Mouse (Mus musculus) limb, embryonic 12.5 days (tissue): ENCODE measurements around the gene Nr1h2. TPM values are rescaled to one million over a fixed set of nuclear protein-coding genes. Genes with fewer than 3 reads are reported as not detected.

Experiments used
- ATAC-seq: fragments of 200-750 bp; cut with Nextera tagmentation; 2 replicates; pipeline ENCODE4 v1.8.0; 2017; ENCODE audit warnings: low read depth, moderate TSS enrichment; ENCODE audit not compliant: insufficient number of reproducible peaks, insufficient read depth, low FRiP score, low TSS enrichment
- H3K27ac ChIP-seq: fragments of 300-500 bp; sonication (generic); 2 replicates; pipeline ENCODE4 v1.5.1; 2016; ENCODE audit warnings: mild to moderate bottlenecking, moderate library complexity
- H3K27me3 ChIP-seq: fragments of 300-500 bp; sonication (generic); 2 replicates; pipeline ENCODE4 v1.6.1; 2016; ENCODE audit warnings: mild to moderate bottlenecking, moderate library complexity
- H3K36me3 ChIP-seq: fragments of 300-500 bp; sonication (generic); 2 replicates; pipeline ENCODE4 v1.6.1; 2016; ENCODE audit warnings: mild to moderate bottlenecking, moderate library complexity
- H3K4me1 ChIP-seq: fragments of 300-500 bp; sonication (generic); replicated peaks from 2 replicates; pipeline ENCODE4 v1.6.1; 2016
- H3K4me2 ChIP-seq: fragments of 300-500 bp; sonication (generic); 2 replicates; pipeline ENCODE4 v1.6.1; 2016; ENCODE audit warnings: mild to moderate bottlenecking, moderate library complexity
- H3K4me3 ChIP-seq: fragments of 300-500 bp; sonication (generic); replicated peaks from 2 replicates; pipeline ENCODE4 v1.5.1; 2016; ENCODE audit warnings: mild to moderate bottlenecking
- H3K9ac ChIP-seq: fragments of 300-500 bp; sonication (generic); replicated peaks from 2 replicates; pipeline ENCODE4 v1.6.1; 2016; ENCODE audit warnings: mild to moderate bottlenecking, moderate library complexity
- H3K9me3 ChIP-seq: fragments of 300-500 bp; sonication (generic); 2 replicates; pipeline ENCODE4 v1.6.1; 2016; ENCODE audit warnings: mild to moderate bottlenecking, moderate library complexity
- WGBS: fragments of 180-500 bp; shearing (Covaris S2); methylation state at CpG from one replicate; pipeline ENCODE4 v1.1.7; 2016; 5-methylcytosine and 5-hydroxymethylcytosine counted together
- polyA plus RNA-seq: library from polyadenylated mRNA; unstranded; fragments of >200 nt; fragmentation: Nextera tagmentation; extraction: Ambion mirVana; gene quantifications from 2 replicates; pipeline ENCODE4 v1.2.1, GENCODE M21; 2016

The Nr1h2 gene
- polyA plus RNA-seq, 1 experiment from 2014 or later: 70.7 TPM

- Histone ChIP-seq H3K9ac (no peak overlapping the region), H3K9me3 (peaks cover 8% of the 10 kb centered on the region; the same call in 1 of the 2 replicates), H3K4me3 (no peak overlapping the region), H3K27ac (no peak overlapping the region), H3K27me3 (no peaks in the 10 kb centered on the region), H3K36me3 (peaks cover 42% of the 10 kb centered on the region), H3K4me2 (no peak overlapping the region), H3K4me1 (peaks cover 22% of the 10 kb centered on the region)
- ATAC-seq: no peak
- 93% methylated on average over 23 of the region's 23 CpGs for WGBS
Measured at GRCm38 (mm10) chr7:44549621-44550408, 3.9 kb downstream of the Nr1h2 start.

DNA sequence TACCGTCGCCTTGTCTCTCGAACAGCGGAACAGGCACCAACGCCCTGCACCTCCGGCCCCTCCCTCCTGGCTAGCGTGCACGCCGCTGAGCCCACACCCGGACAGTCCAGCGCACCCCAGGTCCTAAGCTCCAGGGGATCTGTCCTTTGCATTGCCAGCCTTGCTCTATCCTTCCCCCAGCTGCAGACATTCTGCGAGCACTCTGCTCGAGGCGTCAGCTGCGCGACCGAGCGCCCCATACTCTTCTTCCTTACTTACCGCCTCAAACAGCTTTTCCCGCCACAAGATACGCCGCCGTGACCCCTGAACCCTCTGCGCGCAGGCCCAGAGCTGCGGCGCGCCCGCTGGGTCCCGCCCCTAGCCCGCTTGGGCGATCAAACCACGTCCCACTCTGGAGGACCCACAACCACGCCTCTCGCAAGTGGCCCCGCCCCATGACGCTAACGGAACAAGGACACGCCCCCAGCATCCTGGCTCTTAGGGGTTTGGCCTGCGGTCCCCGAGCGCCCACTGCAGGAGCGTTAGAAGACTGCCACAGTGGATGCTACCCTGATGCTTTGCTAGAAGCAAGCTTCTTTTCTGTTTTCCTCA lies 5.2 kb downstream of the Nr1h2 start, which contains the start of gene Pold1:
Gene Pold1 (minus strand): TSS at position 353 of the 591 bp plus-strand sequence.
- peaks cover 42% of the 10 kb centered on the region for H3K36me3 ChIP-seq
- ATAC-seq: peak; percentile 91

GRCm38 (mm10) chr7:44547725-44548124 lies 6.0 kb downstream of the Nr1h2 start:
- 24% methylated on average over 5 of the region's 5 CpGs for WGBS
- no peaks in the 10 kb centered on the region for H3K27me3 ChIP-seq
- H3K4me3 ChIP-seq: peak overlapping the region; percentile 68
- H3K27ac ChIP-seq: no peak overlapping the region
- no peak for ATAC-seq
- peaks cover 17% of the 10 kb centered on the region for H3K4me1 ChIP-seq
- H3K9me3 ChIP-seq: peaks cover 8% of the 10 kb centered on the region; the same call in 1 of the 2 replicates
- H3K36me3 ChIP-seq: peaks cover 48% of the 10 kb centered on the region
- H3K4me2 ChIP-seq: peak overlapping the region; percentile 76
- H3K9ac ChIP-seq: peak overlapping the region; percentile 68

More for the DNA sequence above, 5.2 kb downstream of the Nr1h2 start, which contains the start of gene Pold1:
- Histone ChIP-seq H3K9me3 (peaks cover 8% of the 10 kb centered on the region; the same call in 1 of the 2 replicates), H3K27me3 (no peaks in the 10 kb centered on the region), H3K4me2 (peak within 1 kb of the TSS; percentile 76), H3K27ac (peak within 1 kb of the TSS; percentile 82), H3K4me1 (peaks cover 22% of the 10 kb centered on the region), H3K4me3 (peak within 1 kb of the TSS; percentile 68), H3K9ac (peak within 1 kb of the TSS; percentile 68)
- 0% methylated on average over 43 of the region's 43 CpGs for WGBS

- Histone ChIP-seq H3K4me1 (peaks cover 13% of the 10 kb centered on the region), H3K9ac (peak overlapping the region; percentile 68), H3K4me2 (peak overlapping the region; percentile 76), H3K27ac (no peak overlapping the region), H3K36me3 (peaks cover 50% of the 10 kb centered on the region), H3K4me3 (peak overlapping the region; percentile 68), H3K27me3 (no peaks in the 10 kb centered on the region), H3K9me3 (peaks cover 8% of the 10 kb centered on the region; the same call in 1 of the 2 replicates)
- WGBS: 96% methylated on average over 13 of the region's 13 CpGs
- ATAC-seq: no peak
Measured at GRCm38 (mm10) chr7:44547041-44547440, 6.7 kb downstream of the Nr1h2 start.

DNA sequence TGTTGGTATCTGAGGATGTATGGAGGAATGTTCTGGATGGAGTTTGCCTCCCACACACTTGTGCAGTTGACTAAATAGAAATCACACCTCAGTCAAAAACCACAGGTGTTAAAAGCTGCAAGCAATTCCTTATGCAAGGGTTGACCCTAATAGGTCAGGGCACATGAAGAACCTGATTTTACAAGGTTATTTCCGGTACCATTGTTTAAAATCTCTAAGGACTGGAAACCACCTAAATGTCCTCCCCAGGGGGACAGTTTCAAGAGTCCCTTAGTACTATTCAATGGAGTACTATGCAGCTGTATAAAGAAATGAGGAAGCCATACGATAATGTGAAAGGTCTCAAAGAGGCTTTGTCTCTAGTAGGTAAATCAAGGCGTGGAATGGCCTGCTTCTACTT lies 7.5 kb downstream of the Nr1h2 start:
- Histone ChIP-seq H3K27ac (no peak overlapping the region), H3K4me3 (no peak overlapping the region), H3K36me3 (peaks cover 50% of the 10 kb centered on the region), H3K27me3 (no peaks in the 10 kb centered on the region), H3K9ac (no peak overlapping the region), H3K9me3 (peaks cover 8% of the 10 kb centered on the region; the same call in 1 of the 2 replicates), H3K4me2 (no peak overlapping the region), H3K4me1 (peaks cover 13% of the 10 kb centered on the region)
- no peak for ATAC-seq
- 95% methylated on average over 3 of the region's 3 CpGs for WGBS

DNA sequence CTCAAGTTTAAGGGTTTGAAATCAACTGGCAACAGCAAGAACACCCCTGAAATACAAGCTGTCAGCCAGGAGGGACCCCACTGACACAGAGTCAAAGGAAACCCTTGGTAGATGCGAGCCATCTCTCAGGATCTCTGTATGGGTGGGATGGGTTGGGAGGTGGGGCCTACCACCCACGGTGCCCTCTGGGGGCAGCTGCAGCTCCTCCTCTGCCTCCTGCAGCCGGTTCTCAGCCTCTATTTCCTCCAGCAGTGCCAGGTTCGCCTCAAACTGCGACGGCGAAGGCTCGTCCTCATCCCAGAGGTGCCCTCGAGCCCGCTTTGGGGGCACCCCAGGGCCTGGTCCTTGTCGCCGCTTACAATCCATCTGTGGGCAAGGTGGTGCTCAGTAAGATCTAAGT lies 10.7 kb downstream of the Nr1h2 start:
- H3K27ac ChIP-seq: no peak overlapping the region
- no peaks in the 10 kb centered on the region for H3K27me3 ChIP-seq
- H3K36me3 ChIP-seq: peaks cover 63% of the 10 kb centered on the region
- no peak for ATAC-seq
- peaks cover 8% of the 10 kb centered on the region; the same call in 1 of the 2 replicates for H3K9me3 ChIP-seq
- WGBS: 82% methylated on average over 12 of the region's 12 CpGs
- no peak overlapping the region for H3K4me2 ChIP-seq
- H3K4me1 ChIP-seq: peaks cover 12% of the 10 kb centered on the region
- H3K9ac ChIP-seq: 0 out of 2 replicates have a peak overlapping the region, but pooled peaks have one; percentile 18
- H3K4me3 ChIP-seq: no peak overlapping the region

DNA sequence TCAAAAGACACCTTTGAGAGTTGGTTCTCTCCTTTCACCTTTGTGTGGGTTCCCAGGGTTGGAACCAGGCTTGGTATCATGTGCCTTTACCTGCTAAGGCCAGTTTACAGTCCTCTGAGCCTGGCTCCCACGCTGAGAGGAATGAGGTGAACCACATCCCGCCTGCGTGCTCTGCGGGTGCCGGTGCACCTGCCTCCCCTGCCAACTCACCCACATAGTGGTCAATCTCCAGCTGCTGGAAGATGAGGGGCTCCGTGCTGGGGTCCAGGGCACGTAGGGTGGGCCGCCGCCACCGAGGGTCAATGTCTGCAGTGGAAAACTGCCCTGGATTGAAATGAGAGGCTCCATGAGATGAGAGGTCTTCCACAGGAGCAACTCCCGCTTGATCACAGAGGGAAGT lies 11.2 kb downstream of the Nr1h2 start:
- 95% methylated on average over 11 of the region's 11 CpGs for WGBS
- peaks cover 68% of the 10 kb centered on the region for H3K36me3 ChIP-seq
- no peak overlapping the region for H3K9ac ChIP-seq
- no peak overlapping the region for H3K4me3 ChIP-seq
- no peak for ATAC-seq
- no peak overlapping the region for H3K27ac ChIP-seq
- peaks cover 7% of the 10 kb centered on the region for H3K4me1 ChIP-seq
- H3K9me3 ChIP-seq: peaks cover 8% of the 10 kb centered on the region; the same call in 1 of the 2 replicates
- H3K4me2 ChIP-seq: no peak overlapping the region
- H3K27me3 ChIP-seq: no peaks in the 10 kb centered on the region

- ATAC-seq: no peak
- WGBS: 91% methylated on average over 41 of the region's 41 CpGs
- H3K9me3 ChIP-seq: no peaks in the 10 kb centered on the region
- no peaks in the 10 kb centered on the region for H3K4me1 ChIP-seq
- no peak overlapping the region for H3K4me3 ChIP-seq
- no peak overlapping the region for H3K27ac ChIP-seq
- H3K36me3 ChIP-seq: peaks cover 94% of the 10 kb centered on the region
- H3K27me3 ChIP-seq: no peaks in the 10 kb centered on the region
- no peak overlapping the region for H3K4me2 ChIP-seq
- no peak overlapping the region for H3K9ac ChIP-seq
Measured at GRCm38 (mm10) chr7:44538756-44539624, 14.8 kb downstream of the Nr1h2 start.

DNA sequence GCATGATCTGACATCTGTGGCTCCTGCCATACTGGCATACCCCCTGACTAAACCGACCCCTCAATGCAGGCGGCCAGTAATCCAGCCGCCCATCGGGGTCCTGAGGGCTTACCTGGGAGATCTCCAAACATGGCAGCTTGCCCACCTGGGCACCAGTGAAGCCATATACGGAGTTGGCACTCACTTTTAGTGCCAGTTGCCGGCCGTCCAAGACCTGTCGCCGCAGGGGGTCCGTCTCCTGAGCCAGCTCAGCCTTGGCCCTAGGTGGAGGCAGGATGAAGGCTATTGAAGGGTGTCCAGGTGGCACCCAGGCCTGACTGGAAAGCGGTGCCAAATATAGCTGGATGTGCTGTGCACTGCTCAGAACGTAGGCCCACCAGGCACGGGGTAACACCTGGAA lies 16.3 kb downstream of the Nr1h2 start:
- H3K36me3 ChIP-seq: peaks cover 100% of the 10 kb centered on the region
- no peaks in the 10 kb centered on the region for H3K27me3 ChIP-seq
- no peak overlapping the region for H3K4me2 ChIP-seq
- no peak overlapping the region for H3K4me3 ChIP-seq
- H3K4me1 ChIP-seq: no peaks in the 10 kb centered on the region
- no peak overlapping the region for H3K9ac ChIP-seq
- no peak overlapping the region for H3K27ac ChIP-seq
- 93% methylated on average over 13 of the region's 13 CpGs for WGBS
- no peaks in the 10 kb centered on the region for H3K9me3 ChIP-seq
- no peak for ATAC-seq

GRCm38 (mm10) chr7:44537009-44537408 lies 16.7 kb downstream of the Nr1h2 start:
- no peak overlapping the region for H3K9ac ChIP-seq
- H3K27ac ChIP-seq: no peak overlapping the region
- WGBS: 88% methylated on average over 7 of the region's 7 CpGs
- H3K4me1 ChIP-seq: no peaks in the 10 kb centered on the region
- H3K9me3 ChIP-seq: no peaks in the 10 kb centered on the region
- H3K36me3 ChIP-seq: peaks cover 100% of the 10 kb centered on the region
- H3K4me3 ChIP-seq: no peak overlapping the region
- no peak for ATAC-seq
- no peaks in the 10 kb centered on the region for H3K27me3 ChIP-seq
- no peak overlapping the region for H3K4me2 ChIP-seq

DNA sequence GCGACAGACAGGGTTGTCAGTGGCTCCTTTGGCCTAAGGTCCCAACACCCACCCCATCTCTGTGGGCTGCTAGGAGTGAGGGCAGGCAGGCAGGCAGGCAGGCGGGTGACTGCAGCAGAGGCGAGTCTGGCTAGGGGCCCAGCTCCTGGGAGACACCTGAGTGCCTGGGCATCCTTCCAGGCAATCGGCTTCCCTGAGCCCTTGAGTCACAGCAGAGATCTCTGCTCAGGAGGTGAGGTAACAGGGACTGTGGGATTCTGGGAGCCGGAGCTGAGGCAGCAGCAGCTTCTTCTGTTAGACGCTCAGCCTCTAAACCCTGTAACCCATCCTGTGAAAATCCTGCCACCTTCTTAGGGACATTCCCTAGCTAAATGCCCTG lies 17.2 kb downstream of the Nr1h2 start:
- Histone ChIP-seq H3K27me3 (no peaks in the 10 kb centered on the region), H3K9ac (no peak overlapping the region), H3K9me3 (no peaks in the 10 kb centered on the region), H3K4me1 (no peaks in the 10 kb centered on the region), H3K4me3 (no peak overlapping the region), H3K27ac (no peak overlapping the region), H3K4me2 (no peak overlapping the region), H3K36me3 (peaks cover 97% of the 10 kb centered on the region)
- 91% methylated on average over 6 of the region's 6 CpGs for WGBS
- ATAC-seq: no peak
